Mouse (Mus musculus) kidney, adult 2 months (tissue): ENCODE measurements around the gene Ccdc92b.

ENCODE experiments used
- CTCF ChIP-seq: fragments of 200-500 bp; conservative IDR thresholded peaks from 2 replicates; pipeline ENCODE4 v1.5.1; 2011; ENCODE audit warnings: low read depth, mild to moderate bottlenecking, control low read depth, low read length, moderate library complexity, mixed read lengths; ENCODE audit not compliant: insufficient read depth, insufficient read length
- POLR2A ChIP-seq: fragments of 200-500 bp; IDR thresholded peaks from one replicate; pipeline ENCODE4 v1.6.1; 2011; ENCODE audit warnings: low read depth, low read length, control low read depth

DNA sequence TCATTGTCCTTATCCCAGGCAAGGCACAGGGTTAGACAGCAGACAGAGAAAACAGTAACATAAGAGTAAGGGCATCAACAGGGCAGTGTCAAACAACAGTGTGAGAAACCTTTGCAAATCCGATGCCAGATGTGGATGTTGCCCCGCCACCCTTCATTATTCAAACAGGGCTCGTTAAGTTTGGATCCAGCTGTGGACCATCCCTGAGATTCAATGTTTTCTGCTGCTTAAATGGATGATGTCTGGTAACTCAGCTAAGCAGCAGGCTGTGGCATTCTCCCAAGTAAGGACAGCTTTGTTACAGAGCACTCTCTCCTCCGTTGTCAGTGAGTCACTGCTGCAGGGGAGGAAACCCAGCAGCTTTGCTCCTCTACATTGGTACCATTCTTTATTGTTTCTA is 55.8 kb downstream of the Ccdc92b start:
- TF ChIP-seq CTCF (no peak), POLR2A (no peak)
